Mouse (Mus musculus) embryonic facial prominence, embryonic 15.5 days (tissue): Measurements from ENCODE around the gene Cltc. TPM values are rescaled to one million over a fixed set of nuclear protein-coding genes. Genes with fewer than 3 reads are reported as not detected.

ENCODE experiments used
- ATAC-seq: fragments of 200-750 bp; cut with Nextera tagmentation; 2 replicates; pipeline ENCODE4 v1.8.0; 2017; ENCODE audit warnings: low read depth, moderate TSS enrichment; ENCODE audit not compliant: insufficient number of reproducible peaks, low FRiP score, low TSS enrichment
- H3K27ac ChIP-seq: fragments of 300-500 bp; sonication (generic); replicated peaks from 2 replicates; pipeline ENCODE4 v1.5.1; 2015; ENCODE audit warnings: mild to moderate bottlenecking, inconsistent platforms
- H3K27me3 ChIP-seq: fragments of 300-500 bp; sonication (generic); 2 replicates; pipeline ENCODE4 v1.6.1; 2015; ENCODE audit warnings: inconsistent platforms
- H3K36me3 ChIP-seq: fragments of 300-500 bp; sonication (generic); 2 replicates; pipeline ENCODE4 v1.6.1; 2015; ENCODE audit warnings: mild to moderate bottlenecking, inconsistent platforms
- H3K4me1 ChIP-seq: fragments of 300-500 bp; sonication (generic); 2 replicates; pipeline ENCODE4 v1.6.1; 2015; ENCODE audit warnings: inconsistent platforms
- H3K4me2 ChIP-seq: fragments of 300-500 bp; sonication (generic); replicated peaks from 2 replicates; pipeline ENCODE4 v1.6.1; 2015; ENCODE audit warnings: mild to moderate bottlenecking, inconsistent platforms
- H3K4me3 ChIP-seq: fragments of 300-500 bp; sonication (generic); replicated peaks from 2 replicates; pipeline ENCODE4 v1.5.1; 2015; ENCODE audit warnings: mild to moderate bottlenecking, inconsistent platforms
- H3K9ac ChIP-seq: fragments of 300-500 bp; sonication (generic); 2 replicates; pipeline ENCODE4 v1.6.1; 2015; ENCODE audit warnings: inconsistent platforms
- H3K9me3 ChIP-seq: fragments of 300-500 bp; sonication (generic); replicated peaks from 2 replicates; pipeline ENCODE4 v1.6.1; 2016; ENCODE audit warnings: inconsistent platforms
- WGBS: fragments of 180-500 bp; shearing (Covaris S2); methylation state at CpG from one replicate; pipeline ENCODE4 v1.1.7; 2015; 5-methylcytosine and 5-hydroxymethylcytosine counted together
- polyA plus RNA-seq: library from polyadenylated mRNA; unstranded; fragments of >200 nt; fragmentation: Nextera tagmentation; extraction: Ambion mirVana; gene quantifications from 2 replicates; pipeline ENCODE4 v1.2.1, GENCODE M21; 2015

Cltc gene
- polyA plus RNA-seq, 1 experiment from 2014 or later, result 110 TPM

DNA sequence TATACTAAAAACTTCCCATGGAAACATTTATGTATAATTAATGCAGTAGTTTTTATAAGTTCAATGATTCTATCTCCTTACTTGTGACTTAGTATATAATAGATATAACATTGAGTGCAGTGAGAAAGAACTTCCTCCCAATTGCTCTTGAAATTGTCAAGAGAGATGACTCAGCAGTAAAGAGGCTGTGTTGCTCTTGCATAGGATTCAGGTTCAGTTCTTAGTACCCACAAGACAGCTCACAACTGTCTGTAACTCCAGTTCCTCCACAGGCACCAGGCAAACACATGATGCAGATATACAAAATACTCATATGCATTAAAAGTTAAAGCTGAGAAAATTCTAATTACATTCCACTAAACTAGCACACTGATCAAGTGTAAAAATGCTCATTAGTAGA lies 99.5 kb downstream of the Cltc start:
- no peaks in the 10 kb centered on the region for H3K27me3 ChIP-seq
- no peaks in the 10 kb centered on the region for H3K4me1 ChIP-seq
- no peak overlapping the region for H3K4me2 ChIP-seq
- H3K4me3 ChIP-seq, result no peak overlapping the region
- no peaks in the 10 kb centered on the region for H3K9me3 ChIP-seq
- peaks cover 18% of the 10 kb centered on the region for H3K36me3 ChIP-seq
- no peak overlapping the region for H3K9ac ChIP-seq
- no peak for ATAC-seq
- H3K27ac ChIP-seq, result no peak overlapping the region

DNA sequence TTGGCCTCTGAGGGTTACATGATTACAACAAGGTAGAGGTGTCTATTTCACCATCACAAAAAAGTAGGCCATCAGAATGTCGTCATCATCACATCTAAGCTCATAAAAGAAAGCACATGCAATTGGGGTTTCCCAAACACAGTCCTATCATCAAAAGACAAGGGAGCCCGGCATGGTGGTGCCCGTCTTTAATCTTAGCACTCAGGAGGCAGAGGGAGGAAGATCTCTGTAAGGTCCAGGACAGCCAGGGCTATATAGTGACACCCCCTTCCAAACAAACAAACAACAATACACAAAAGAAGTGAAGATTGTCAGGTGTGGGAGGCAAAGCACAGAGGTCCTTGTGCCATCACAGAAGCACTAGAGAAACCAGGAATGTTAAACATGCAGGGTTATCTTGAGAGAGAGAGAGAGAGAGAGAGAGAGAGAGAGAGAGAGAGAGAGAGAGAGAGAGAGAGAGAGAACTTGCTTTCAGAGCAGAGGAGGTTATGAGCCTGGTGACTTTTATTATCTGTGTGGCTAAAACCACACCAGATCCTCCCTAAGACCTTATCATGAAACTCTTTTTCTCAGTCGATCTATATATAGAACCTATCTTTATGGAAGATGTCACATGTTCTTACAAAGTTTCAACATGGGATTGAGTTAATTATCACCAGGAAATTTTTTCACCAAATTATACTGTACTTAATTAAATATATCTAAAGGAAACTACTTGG lies 100.4 kb downstream of the Cltc start:
- 82% methylated on average over 4 of the region's 4 CpGs for WGBS
- no peak for ATAC-seq

DNA sequence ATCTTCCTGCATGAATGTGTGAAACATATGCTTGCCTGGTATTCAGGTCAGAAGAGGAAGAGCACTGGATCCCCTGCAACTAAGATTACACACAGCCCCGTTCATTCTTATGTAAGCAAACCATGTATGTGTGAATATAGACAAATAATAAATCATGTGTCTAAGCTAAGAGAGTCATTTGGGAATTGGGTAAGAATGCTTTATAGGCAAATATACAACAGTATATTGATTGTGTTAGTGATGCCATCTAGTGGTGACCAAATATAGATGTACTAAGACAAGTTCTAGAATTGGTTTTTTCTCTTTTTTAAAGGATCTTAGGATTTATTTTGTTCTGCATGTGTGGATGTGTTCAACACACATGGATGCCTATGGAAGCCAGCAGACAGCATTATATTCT lies 101.7 kb downstream of the Cltc start:
- 44% methylated on average over 1 of the region's 1 CpGs for WGBS
- H3K9me3 ChIP-seq, result no peaks in the 10 kb centered on the region
- no peak for ATAC-seq

More for the DNA sequence above, 100.4 kb downstream of the Cltc start:
- H3K4me2 ChIP-seq, result no peak overlapping the region
- H3K9me3 ChIP-seq, result no peaks in the 10 kb centered on the region
- peaks cover 11% of the 10 kb centered on the region for H3K36me3 ChIP-seq
- no peaks in the 10 kb centered on the region for H3K27me3 ChIP-seq
- H3K4me1 ChIP-seq, result no peaks in the 10 kb centered on the region
- H3K27ac ChIP-seq, result no peak overlapping the region
- no peak overlapping the region for H3K9ac ChIP-seq
- no peak overlapping the region for H3K4me3 ChIP-seq

DNA sequence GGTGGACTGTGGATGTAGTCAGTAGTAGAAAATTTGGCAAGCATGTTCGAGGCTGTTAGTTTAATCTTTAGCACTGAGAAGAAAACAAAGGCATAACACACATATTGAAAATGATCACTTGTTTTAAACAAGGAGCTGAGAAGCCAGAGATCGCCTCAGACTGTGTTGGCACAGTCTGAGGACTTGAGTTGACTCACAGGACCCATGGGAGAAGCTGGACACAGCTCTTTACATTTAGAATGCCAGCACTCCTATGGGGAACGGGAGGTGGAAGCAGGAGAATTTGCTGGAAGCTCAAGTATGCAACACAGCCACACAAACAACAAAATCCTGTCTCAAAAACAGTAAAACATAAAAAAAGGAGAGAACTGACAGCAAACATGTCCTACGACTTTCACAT lies 103.3 kb downstream of the Cltc start:
- ATAC-seq, result no peak
- H3K4me2 ChIP-seq, result no peak overlapping the region
- H3K4me3 ChIP-seq, result no peak overlapping the region
- no peaks in the 10 kb centered on the region for H3K36me3 ChIP-seq
- H3K27me3 ChIP-seq, result no peaks in the 10 kb centered on the region
- 76% methylated on average over 4 of the region's 4 CpGs for WGBS
- H3K9ac ChIP-seq, result no peak overlapping the region
- no peaks in the 10 kb centered on the region for H3K4me1 ChIP-seq
- no peaks in the 10 kb centered on the region for H3K9me3 ChIP-seq
- H3K27ac ChIP-seq, result no peak overlapping the region

More for the DNA sequence above, 101.7 kb downstream of the Cltc start:
- no peaks in the 10 kb centered on the region for H3K27me3 ChIP-seq
- no peak overlapping the region for H3K4me2 ChIP-seq
- H3K36me3 ChIP-seq, result peaks cover 3% of the 10 kb centered on the region
- no peak overlapping the region for H3K4me3 ChIP-seq
- no peak overlapping the region for H3K9ac ChIP-seq
- H3K27ac ChIP-seq, result no peak overlapping the region
- H3K4me1 ChIP-seq, result no peaks in the 10 kb centered on the region

DNA sequence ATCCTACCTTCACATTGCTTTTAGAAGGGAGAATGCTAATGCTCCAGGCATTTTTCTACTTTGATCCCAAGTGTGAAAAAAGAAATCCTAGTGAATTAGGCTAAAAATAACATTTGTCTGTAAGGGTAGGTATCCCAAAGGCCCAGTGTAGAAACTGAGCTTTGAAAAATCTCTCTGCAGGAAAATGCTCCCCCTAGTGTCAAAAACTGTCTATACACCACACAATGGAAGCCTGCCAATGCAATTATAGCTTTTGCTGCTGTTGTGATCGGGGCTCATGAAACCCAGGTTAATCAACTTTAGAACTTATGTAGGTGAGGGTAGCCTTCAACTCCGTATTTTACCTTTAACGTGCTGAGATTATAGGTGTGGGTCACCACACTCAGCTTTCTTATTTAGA lies 103.9 kb downstream of the Cltc start:
- Histone ChIP-seq H3K4me2 (no peak overlapping the region), H3K9ac (no peak overlapping the region), H3K4me1 (no peaks in the 10 kb centered on the region), H3K27ac (no peak overlapping the region), H3K36me3 (no peaks in the 10 kb centered on the region), H3K27me3 (no peaks in the 10 kb centered on the region), H3K9me3 (no peaks in the 10 kb centered on the region), H3K4me3 (no peak overlapping the region)
- no peak for ATAC-seq
- WGBS, result 26% methylated on average over 3 of the region's 3 CpGs

DNA sequence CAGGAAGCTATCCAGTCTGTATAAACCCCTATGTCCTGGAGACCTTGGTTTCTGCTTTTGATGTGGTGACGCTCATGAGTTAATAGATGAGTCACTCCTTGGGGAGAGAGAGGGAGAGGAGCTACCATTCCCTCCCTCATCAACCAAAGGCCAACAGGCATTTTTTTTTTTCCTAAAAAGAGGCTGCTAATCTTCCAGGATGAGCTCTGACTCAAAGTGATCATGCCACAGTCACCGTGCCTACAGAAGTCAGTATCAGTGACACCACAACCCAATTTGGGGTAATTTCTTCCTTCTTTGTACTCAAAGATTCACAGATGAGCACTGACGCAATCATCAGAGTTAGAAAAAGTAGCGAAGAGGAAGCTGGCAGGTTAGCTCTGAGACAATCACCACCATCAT lies 104.8 kb downstream of the Cltc start:
- WGBS, result 79% methylated on average over 4 of the region's 4 CpGs
- H3K36me3 ChIP-seq, result no peaks in the 10 kb centered on the region
- ATAC-seq, result no peak
- no peaks in the 10 kb centered on the region for H3K4me1 ChIP-seq
- no peak overlapping the region for H3K4me3 ChIP-seq
- H3K27ac ChIP-seq, result no peak overlapping the region
- H3K9ac ChIP-seq, result no peak overlapping the region
- H3K9me3 ChIP-seq, result no peaks in the 10 kb centered on the region
- no peaks in the 10 kb centered on the region for H3K27me3 ChIP-seq
- H3K4me2 ChIP-seq, result no peak overlapping the region

DNA sequence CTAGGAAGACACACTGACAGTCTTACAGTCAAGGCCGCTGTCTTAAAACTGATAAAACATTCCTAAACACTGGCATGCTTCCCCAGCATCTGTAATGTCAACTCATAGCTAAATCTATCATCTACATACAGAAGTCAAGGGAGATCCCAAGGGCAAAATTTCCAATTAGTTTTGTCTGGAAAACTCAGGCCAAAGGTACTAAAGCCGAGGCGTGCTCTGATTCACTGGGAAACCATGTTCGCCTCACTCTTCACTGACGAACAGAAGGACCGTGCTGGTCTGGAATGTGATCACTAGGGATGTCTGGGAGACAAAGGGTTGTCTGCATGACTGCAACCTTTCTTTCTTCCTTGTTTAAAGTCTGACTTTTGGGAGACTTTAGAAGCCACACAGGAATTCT lies 106.7 kb downstream of the Cltc start:
- H3K4me3 ChIP-seq, result no peak overlapping the region

DNA sequence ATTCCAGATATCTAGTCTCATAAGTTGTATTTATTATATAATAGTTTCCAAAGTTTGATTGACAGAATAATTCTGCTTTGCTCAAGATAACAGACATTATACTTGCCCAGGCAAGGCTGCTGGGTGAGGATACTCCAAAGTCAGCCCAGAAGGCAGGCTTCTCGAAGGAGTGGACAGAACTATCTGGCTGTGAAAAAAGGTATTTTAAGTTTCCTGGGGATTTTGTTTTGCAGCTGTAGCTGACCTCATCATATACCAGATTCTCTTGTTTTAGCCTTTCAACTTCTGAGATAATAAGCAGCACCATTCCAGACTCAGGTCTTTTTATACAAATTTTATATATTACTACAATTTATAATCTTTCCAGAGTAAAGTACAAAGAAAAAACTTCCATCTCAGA lies 107.8 kb downstream of the Cltc start:
- no peak overlapping the region for H3K9ac ChIP-seq
- H3K27me3 ChIP-seq, result no peaks in the 10 kb centered on the region
- H3K4me3 ChIP-seq, result no peak overlapping the region
- no peaks in the 10 kb centered on the region for H3K4me1 ChIP-seq
- no peak for ATAC-seq
- 58% methylated on average over 1 of the region's 1 CpGs for WGBS
- H3K9me3 ChIP-seq, result no peaks in the 10 kb centered on the region
- no peak overlapping the region for H3K4me2 ChIP-seq
- no peaks in the 10 kb centered on the region for H3K36me3 ChIP-seq
- no peak overlapping the region for H3K27ac ChIP-seq

More for the DNA sequence above, 106.7 kb downstream of the Cltc start:
- Histone ChIP-seq H3K4me1 (no peaks in the 10 kb centered on the region), H3K9me3 (no peaks in the 10 kb centered on the region), H3K36me3 (no peaks in the 10 kb centered on the region), H3K9ac (no peak overlapping the region), H3K4me2 (no peak overlapping the region), H3K27me3 (no peaks in the 10 kb centered on the region), H3K27ac (no peak overlapping the region)
- WGBS, result 61% methylated on average over 6 of the region's 6 CpGs
- ATAC-seq, result no peak

DNA sequence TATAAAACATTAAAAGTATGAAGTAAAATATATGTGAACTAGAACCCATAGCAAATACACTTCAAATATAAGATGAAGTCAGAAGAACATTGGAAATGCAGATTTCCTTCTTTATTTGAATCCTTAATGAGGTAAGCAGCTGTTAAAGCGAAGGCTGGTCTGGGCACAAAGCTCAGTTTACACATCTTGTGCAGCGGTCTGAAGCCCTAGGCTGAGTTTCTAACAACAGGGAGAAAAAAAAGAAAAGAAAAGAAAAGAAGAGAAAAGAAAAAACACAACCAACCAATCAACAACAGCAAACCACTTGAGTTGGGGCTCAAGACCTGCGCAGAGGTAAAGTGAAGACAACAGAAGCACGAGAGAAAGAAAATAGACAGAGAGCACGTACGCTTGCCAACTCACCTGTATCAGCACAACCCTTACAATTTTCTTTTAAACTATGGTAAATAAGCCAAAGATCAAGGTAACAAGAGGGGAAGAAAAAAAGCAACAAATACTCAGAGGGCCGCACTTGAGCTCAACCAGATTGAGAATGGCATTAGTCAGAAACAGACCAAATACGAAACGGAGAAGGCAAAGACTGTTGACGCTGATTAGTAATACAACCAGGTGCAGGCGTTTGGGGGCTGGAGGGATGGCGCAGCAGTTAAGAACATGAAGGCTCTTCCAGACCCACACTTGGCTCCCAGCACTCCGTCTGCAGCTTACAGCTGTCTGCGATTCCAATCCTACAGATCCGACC lies 109.5 kb downstream of the Cltc start:
- Histone ChIP-seq H3K4me2 (no peak overlapping the region), H3K27ac (no peak overlapping the region), H3K27me3 (no peaks in the 10 kb centered on the region), H3K36me3 (no peaks in the 10 kb centered on the region), H3K4me1 (no peaks in the 10 kb centered on the region), H3K4me3 (no peak overlapping the region), H3K9ac (no peak overlapping the region), H3K9me3 (no peaks in the 10 kb centered on the region)
- 65% methylated on average over 15 of the region's 15 CpGs for WGBS
- ATAC-seq, result no peak

DNA sequence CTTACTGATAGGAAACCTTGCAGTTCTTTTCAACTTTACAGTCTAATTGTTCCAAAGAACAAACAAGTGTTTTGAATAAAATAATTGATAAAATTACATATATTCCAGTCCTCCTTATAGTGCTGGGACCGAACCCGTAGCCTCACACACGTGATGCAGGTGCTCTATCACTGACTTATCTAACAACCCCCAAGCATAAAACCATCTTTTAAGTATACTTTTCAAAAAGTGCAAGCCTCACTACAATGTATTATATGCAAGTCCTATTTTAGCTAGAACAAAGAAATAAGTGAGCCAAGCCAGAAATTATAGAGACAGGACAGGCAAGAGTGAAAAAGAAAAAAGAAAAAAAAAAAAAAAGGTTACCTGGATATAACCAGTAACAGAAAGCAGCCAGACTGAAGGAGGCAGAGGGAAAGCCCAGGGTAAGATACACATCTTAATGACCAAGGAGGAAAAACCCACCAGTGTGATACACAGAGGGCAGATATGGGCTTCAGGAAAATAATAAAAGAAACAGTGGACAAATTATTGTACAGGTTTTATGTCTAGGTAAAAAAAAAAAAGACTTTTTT lies 110.4 kb downstream of the Cltc start:
- no peaks in the 10 kb centered on the region for H3K9me3 ChIP-seq
- no peak for ATAC-seq
- 88% methylated on average over 3 of the region's 3 CpGs for WGBS
- no peak overlapping the region for H3K4me3 ChIP-seq
- H3K36me3 ChIP-seq, result no peaks in the 10 kb centered on the region
- no peaks in the 10 kb centered on the region for H3K4me1 ChIP-seq
- H3K9ac ChIP-seq, result no peak overlapping the region
- no peak overlapping the region for H3K4me2 ChIP-seq
- no peak overlapping the region for H3K27ac ChIP-seq
- no peaks in the 10 kb centered on the region for H3K27me3 ChIP-seq

DNA sequence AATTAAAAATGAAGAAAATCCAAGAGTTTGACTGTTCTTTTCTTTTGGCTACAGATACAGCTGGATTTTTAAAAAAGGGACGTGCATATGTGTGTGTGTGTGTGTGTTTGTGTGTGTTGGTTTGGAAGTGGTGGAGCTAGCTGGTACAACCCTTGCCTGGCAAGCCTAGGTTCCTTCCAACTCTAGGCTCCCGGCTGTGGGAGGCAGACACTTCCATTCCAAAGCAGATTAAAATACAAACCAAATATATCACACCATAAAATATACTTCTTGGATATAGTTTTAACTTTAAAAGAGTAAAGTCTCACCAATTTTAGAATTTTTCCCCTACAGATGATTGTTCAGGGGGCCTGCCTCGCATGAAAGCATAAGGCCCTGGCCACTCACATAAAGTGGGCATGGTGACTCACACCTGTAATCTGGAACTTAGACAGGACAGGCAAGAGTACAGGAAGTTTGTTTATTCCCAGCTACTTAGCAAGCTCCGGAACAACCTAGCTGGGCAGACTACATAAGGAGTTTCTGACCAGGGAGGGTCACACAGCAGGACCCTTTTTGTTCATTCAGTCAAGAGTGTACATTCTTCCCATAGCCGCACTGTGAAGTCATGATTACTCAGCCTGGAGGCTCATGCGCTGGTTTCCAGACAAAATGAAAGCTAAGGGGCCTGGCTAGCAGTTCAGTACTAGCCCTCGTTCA lies 111.1 kb downstream of the Cltc start:
- no peak for ATAC-seq
- WGBS, result 63% methylated on average over 7 of the region's 7 CpGs
- H3K27me3 ChIP-seq, result no peaks in the 10 kb centered on the region

More for the DNA sequence above, 111.1 kb downstream of the Cltc start:
- Histone ChIP-seq H3K27ac (no peak overlapping the region), H3K9ac (no peak overlapping the region), H3K4me2 (no peak overlapping the region), H3K9me3 (no peaks in the 10 kb centered on the region), H3K4me3 (no peak overlapping the region), H3K4me1 (no peaks in the 10 kb centered on the region), H3K36me3 (no peaks in the 10 kb centered on the region)
